Mouse (Mus musculus): ENCODE results near the gene Scube2.

DNA sequence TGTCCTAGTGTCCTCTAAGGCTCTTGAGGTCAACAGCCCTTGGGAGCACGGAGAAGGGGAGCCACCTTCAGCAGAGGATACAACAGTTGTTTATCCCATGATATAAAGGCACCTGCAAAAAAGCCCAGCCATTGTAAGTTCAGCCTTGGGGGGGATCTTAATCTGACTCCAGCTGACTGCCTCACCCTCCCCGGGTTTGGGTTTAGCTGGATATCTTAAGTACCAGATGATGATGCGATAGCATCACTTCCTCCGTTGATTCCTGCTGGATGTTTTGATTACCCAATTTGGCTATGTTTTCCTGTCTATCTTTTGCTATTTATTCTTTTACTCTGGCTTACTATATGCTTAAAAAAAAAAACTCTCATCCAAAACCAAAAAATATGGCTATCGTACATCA is 5.8 kb upstream of the Scube2 start:
- TF ChIP-seq POLR2A (IDR thresholded peaks at IDR 0.05; ENCODE audit: extremely low read depth, insufficient read depth, low read length) (no peak), CTCF (IDR thresholded peaks at IDR 0.05; ENCODE audit: extremely low read depth, insufficient read depth, low read length) (no peak)
